Mouse (Mus musculus) liver, embryonic 12.5 days (tissue): ENCODE data around the gene Ipo5. TPM values are rescaled to one million over a fixed set of nuclear protein-coding genes. Genes with fewer than 3 reads are reported as not detected.
A peak's percentile ranks its signal among the peaks of the same experiment; 100 is the strongest.

Experiments used
- ATAC-seq: fragments of 200-750 bp; cut with Nextera tagmentation; 2 replicates; pipeline ENCODE4 v1.8.0; 2017; ENCODE audit warnings: moderate number of reproducible peaks, mild to moderate bottlenecking, moderate library complexity
- H3K27ac ChIP-seq: fragments of 300-500 bp; sonication (generic); 2 replicates; pipeline ENCODE4 v1.5.1; 2016; ENCODE audit warnings: mild to moderate bottlenecking
- H3K27me3 ChIP-seq: fragments of 300-500 bp; sonication (generic); replicated peaks from 2 replicates; pipeline ENCODE4 v1.6.1; 2016; ENCODE audit warnings: mild to moderate bottlenecking, moderate library complexity
- H3K36me3 ChIP-seq: fragments of 300-500 bp; sonication (generic); 2 replicates; pipeline ENCODE4 v1.6.1; 2016; ENCODE audit warnings: mild to moderate bottlenecking, moderate library complexity
- H3K4me1 ChIP-seq: fragments of 300-500 bp; sonication (generic); 2 replicates; pipeline ENCODE4 v1.6.1; 2016
- H3K4me2 ChIP-seq: fragments of 300-500 bp; sonication (generic); 2 replicates; pipeline ENCODE4 v1.6.1; 2016; ENCODE audit warnings: mild to moderate bottlenecking, moderate library complexity
- H3K4me3 ChIP-seq: fragments of 300-500 bp; sonication (generic); 2 replicates; pipeline ENCODE4 v1.5.1; 2016; ENCODE audit warnings: mild to moderate bottlenecking, moderate library complexity
- H3K9ac ChIP-seq: fragments of 300-500 bp; sonication (generic); 2 replicates; pipeline ENCODE4 v1.6.1; 2016; ENCODE audit warnings: mild to moderate bottlenecking, moderate library complexity
- H3K9me3 ChIP-seq: fragments of 300-500 bp; sonication (generic); replicated peaks from 2 replicates; pipeline ENCODE4 v1.6.1; 2016; ENCODE audit warnings: mild to moderate bottlenecking, moderate library complexity
- WGBS: fragments of 180-500 bp; shearing (Covaris S2); methylation state at CpG from one replicate; pipeline ENCODE4 v1.1.7; 2016; ENCODE audit not compliant: insufficient replicate concordance; 5-methylcytosine and 5-hydroxymethylcytosine counted together
- polyA plus RNA-seq: library from polyadenylated mRNA; unstranded; fragments of >200 nt; fragmentation: Nextera tagmentation; extraction: Ambion mirVana; gene quantifications from 2 replicates; pipeline ENCODE4 v1.2.1, GENCODE M21; 2016

The Ipo5 gene
- polyA plus RNA-seq, 1 experiment from 2014 or later, result 87.3 TPM

- no peak overlapping the region for H3K4me2 ChIP-seq
- H3K27ac ChIP-seq, result no peak overlapping the region
- H3K36me3 ChIP-seq, result peaks cover 100% of the 10 kb centered on the region
- no peak overlapping the region for H3K4me3 ChIP-seq
- no peaks in the 10 kb centered on the region for H3K9me3 ChIP-seq
- no peak for ATAC-seq
- no peaks in the 10 kb centered on the region for H3K27me3 ChIP-seq
- WGBS, result 90% methylated on average over 4 of the region's 4 CpGs
- H3K9ac ChIP-seq, result no peak overlapping the region
- no peaks in the 10 kb centered on the region for H3K4me1 ChIP-seq
Observed at GRCm38 (mm10) chr14:120924044-120924443, 13.0 kb downstream of the Ipo5 start.

- Histone ChIP-seq H3K4me3 (no peak overlapping the region), H3K9me3 (no peaks in the 10 kb centered on the region), H3K4me2 (no peak overlapping the region), H3K9ac (no peak overlapping the region), H3K27ac (no peak overlapping the region), H3K4me1 (no peaks in the 10 kb centered on the region), H3K27me3 (no peaks in the 10 kb centered on the region), H3K36me3 (peaks cover 98% of the 10 kb centered on the region)
- WGBS, result 87% methylated on average over 14 of the region's 14 CpGs
- ATAC-seq, result no peak
Observed at GRCm38 (mm10) chr14:120925731-120926585, 14.9 kb downstream of the Ipo5 start.

- WGBS, result 79% methylated on average over 4 of the region's 4 CpGs
- no peak overlapping the region for H3K9ac ChIP-seq
- H3K4me3 ChIP-seq, result no peak overlapping the region
- H3K9me3 ChIP-seq, result no peaks in the 10 kb centered on the region
- no peaks in the 10 kb centered on the region for H3K27me3 ChIP-seq
- H3K27ac ChIP-seq, result no peak overlapping the region
- no peaks in the 10 kb centered on the region for H3K4me1 ChIP-seq
- no peak overlapping the region for H3K4me2 ChIP-seq
- no peak for ATAC-seq
- H3K36me3 ChIP-seq, result peaks cover 95% of the 10 kb centered on the region
Observed at GRCm38 (mm10) chr14:120931236-120931635, 20.2 kb downstream of the Ipo5 start.

- Histone ChIP-seq H3K4me1 (no peaks in the 10 kb centered on the region), H3K27me3 (no peaks in the 10 kb centered on the region), H3K4me2 (no peak overlapping the region), H3K27ac (no peak overlapping the region; the same call in 1 of the 2 replicates), H3K36me3 (peaks cover 95% of the 10 kb centered on the region), H3K9me3 (no peaks in the 10 kb centered on the region), H3K4me3 (no peak overlapping the region), H3K9ac (no peak overlapping the region)
- WGBS, result 55% methylated on average over 8 of the region's 8 CpGs
- ATAC-seq, result peak; percentile 86
Observed at GRCm38 (mm10) chr14:120933624-120934023, 22.6 kb downstream of the Ipo5 start.

- Histone ChIP-seq H3K4me1 (no peaks in the 10 kb centered on the region), H3K4me3 (no peak overlapping the region), H3K27ac (no peak overlapping the region), H3K4me2 (no peak overlapping the region), H3K9ac (no peak overlapping the region), H3K9me3 (no peaks in the 10 kb centered on the region), H3K27me3 (no peaks in the 10 kb centered on the region), H3K36me3 (peaks cover 98% of the 10 kb centered on the region)
- 79% methylated on average over 1 of the region's 1 CpGs for WGBS
- ATAC-seq, result no peak
Observed at GRCm38 (mm10) chr14:120937102-120937501, 26.1 kb downstream of the Ipo5 start.

- Histone ChIP-seq H3K4me2 (no peak overlapping the region), H3K4me3 (no peak overlapping the region), H3K36me3 (peaks cover 98% of the 10 kb centered on the region), H3K27me3 (no peaks in the 10 kb centered on the region), H3K9ac (no peak overlapping the region), H3K27ac (no peak overlapping the region), H3K9me3 (no peaks in the 10 kb centered on the region), H3K4me1 (no peaks in the 10 kb centered on the region)
- WGBS, result 87% methylated on average over 9 of the region's 9 CpGs
- no peak for ATAC-seq
Observed at GRCm38 (mm10) chr14:120942803-120943202, 31.8 kb downstream of the Ipo5 start.

GRCm38 (mm10) chr14:120945146-120945545 is 34.1 kb downstream of the Ipo5 start:
- Histone ChIP-seq H3K4me3 (no peak overlapping the region), H3K27ac (no peak overlapping the region), H3K4me1 (no peaks in the 10 kb centered on the region), H3K36me3 (peaks cover 96% of the 10 kb centered on the region), H3K9me3 (no peaks in the 10 kb centered on the region), H3K4me2 (no peak overlapping the region), H3K9ac (no peak overlapping the region), H3K27me3 (no peaks in the 10 kb centered on the region)
- ATAC-seq, result no peak
- 82% methylated on average over 7 of the region's 7 CpGs for WGBS

GRCm38 (mm10) chr14:120947104-120947503 is 36.1 kb downstream of the Ipo5 start:
- Histone ChIP-seq H3K27ac (no peak overlapping the region), H3K4me3 (no peak overlapping the region), H3K9ac (no peak overlapping the region), H3K4me1 (no peaks in the 10 kb centered on the region), H3K36me3 (peaks cover 77% of the 10 kb centered on the region), H3K4me2 (no peak overlapping the region), H3K27me3 (no peaks in the 10 kb centered on the region), H3K9me3 (no peaks in the 10 kb centered on the region)
- ATAC-seq, result no peak
- WGBS, result 87% methylated on average over 8 of the region's 8 CpGs

GRCm38 (mm10) chr14:120949002-120949401 is 38.0 kb downstream of the Ipo5 start:
- peaks cover 58% of the 10 kb centered on the region for H3K36me3 ChIP-seq
- H3K4me3 ChIP-seq, result no peak overlapping the region
- ATAC-seq, result no peak
- no peak overlapping the region for H3K9ac ChIP-seq
- H3K27me3 ChIP-seq, result no peaks in the 10 kb centered on the region
- H3K4me1 ChIP-seq, result no peaks in the 10 kb centered on the region
- no peak overlapping the region for H3K27ac ChIP-seq
- H3K9me3 ChIP-seq, result no peaks in the 10 kb centered on the region
- no peak overlapping the region for H3K4me2 ChIP-seq
- 87% methylated on average over 5 of the region's 5 CpGs for WGBS

GRCm38 (mm10) chr14:120950068-120950467 is 39.0 kb downstream of the Ipo5 start:
- H3K36me3 ChIP-seq, result peaks cover 47% of the 10 kb centered on the region
- H3K4me3 ChIP-seq, result no peak overlapping the region
- H3K9me3 ChIP-seq, result no peaks in the 10 kb centered on the region
- H3K27ac ChIP-seq, result no peak overlapping the region
- 79% methylated on average over 2 of the region's 2 CpGs for WGBS
- no peak overlapping the region for H3K4me2 ChIP-seq
- H3K9ac ChIP-seq, result no peak overlapping the region
- no peaks in the 10 kb centered on the region for H3K4me1 ChIP-seq
- ATAC-seq, result 0 out of 2 replicates have a peak, but pooled peaks have one; percentile 4
- H3K27me3 ChIP-seq, result no peaks in the 10 kb centered on the region

GRCm38 (mm10) chr14:120952434-120952833 is 41.4 kb downstream of the Ipo5 start:
- no peak overlapping the region for H3K4me3 ChIP-seq
- 41% methylated on average over 2 of the region's 2 CpGs for WGBS
- no peak for ATAC-seq
- no peak overlapping the region for H3K4me2 ChIP-seq
- H3K27me3 ChIP-seq, result no peaks in the 10 kb centered on the region
- no peaks in the 10 kb centered on the region for H3K9me3 ChIP-seq
- no peak overlapping the region for H3K9ac ChIP-seq
- no peaks in the 10 kb centered on the region for H3K4me1 ChIP-seq
- peaks cover 24% of the 10 kb centered on the region for H3K36me3 ChIP-seq
- no peak overlapping the region for H3K27ac ChIP-seq

- Histone ChIP-seq H3K9ac (no peak overlapping the region), H3K4me1 (no peaks in the 10 kb centered on the region), H3K27ac (no peak overlapping the region), H3K4me3 (no peak overlapping the region), H3K4me2 (no peak overlapping the region), H3K27me3 (no peaks in the 10 kb centered on the region), H3K9me3 (no peaks in the 10 kb centered on the region), H3K36me3 (no peaks in the 10 kb centered on the region)
- ATAC-seq, result no peak
- WGBS, result 57% methylated on average over 8 of the region's 8 CpGs
Observed at GRCm38 (mm10) chr14:120960551-120960950, 49.5 kb downstream of the Ipo5 start.
